Mouse (Mus musculus) CD4-positive, CD25-positive, alpha-beta regulatory T cell, adult 4 months (primary cell): ENCODE results near the gene Gm49358. TPM values are rescaled to one million over a fixed set of nuclear protein-coding genes. Genes with fewer than 3 reads are reported as not detected.

Experiments
- ATAC-seq: one replicate; pipeline ENCODE4 v1.8.0; 2017
- polyA plus RNA-seq, 2 experiments: library from polyadenylated mRNA; unstranded; fragments of 100-300 nt; shearing (Covaris generic); gene quantifications; one replicate each; pipeline ENCODE4 v1.2.1; 2017

Gm49358 gene
- polyA plus RNA-seq, 2 experiments from 2014 or later, result not detected

GRCm38 (mm10) chr10:86878721-86879120 is 114.9 kb downstream of the Gm49358 start:
- no peak for ATAC-seq

DNA sequence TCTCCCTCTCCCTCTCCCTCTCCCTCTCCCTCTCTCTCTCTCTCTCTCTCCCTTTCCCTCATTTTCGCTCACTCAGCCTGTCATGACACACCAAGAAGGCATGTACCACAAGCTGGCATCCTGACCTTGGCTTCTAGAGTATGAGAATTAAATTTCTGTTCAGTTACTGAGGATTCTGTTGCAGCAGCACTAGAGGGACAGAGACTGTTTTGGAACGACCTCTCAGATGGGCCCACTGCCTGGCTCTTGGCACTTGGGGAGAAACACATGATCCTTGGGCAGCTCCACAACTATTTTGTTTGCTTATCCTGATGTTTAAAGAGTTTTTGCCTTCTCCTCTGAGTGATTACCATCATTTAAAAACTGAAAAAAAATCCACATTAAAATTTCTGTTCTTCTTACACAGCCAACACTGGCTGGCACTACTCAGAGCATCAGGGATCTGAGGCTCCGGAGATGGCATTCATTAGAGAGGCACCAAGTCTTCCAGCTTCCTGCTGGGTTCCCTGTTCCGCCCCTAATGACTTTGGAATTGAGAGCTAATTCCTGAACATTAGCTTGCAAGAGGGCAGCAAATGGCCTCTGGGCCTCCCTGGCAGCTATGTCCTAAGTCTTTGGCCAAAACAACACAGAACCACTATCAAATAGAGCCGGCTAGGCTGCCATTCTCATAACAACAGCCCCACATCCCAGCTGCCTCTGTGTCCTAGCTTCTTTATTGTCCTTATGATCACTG is 116.5 kb downstream of the Gm49358 start:
- ATAC-seq, result no peak

- ATAC-seq, result no peak
These were observed 117.7 kb downstream of the Gm49358 start for GRCm38 (mm10) chr10:86881448-86881847.

Other genes starting within 250 kb of the Gm49358 start
- gene Hsp90b1, start 58.5 kb upstream of the Gm49358 start, polyA plus RNA-seq, result 100 to 1,000 TPM; 187 to 189 TPM
- gene Ttc41, start 58.2 kb upstream of the Gm49358 start, polyA plus RNA-seq, result 1 to 10 TPM; 1.4 to 1.5 TPM
- gene Nt5dc3, start 15.0 kb downstream of the Gm49358 start, polyA plus RNA-seq, result 1 to 10 TPM; 1.4 to 2.6 TPM
- gene Stab2, start 244.1 kb downstream of the Gm49358 start, polyA plus RNA-seq, result under 1 TPM; 0.46 to 0.56 TPM